ENCODE assay signal across 14 mouse cellular contexts in genomic region chr19:30687942-30688341, GRCm38 (mm10).
"Had no signal": no experiment of that assay in that cellular context is flagged by ENCODE, and none has a peak within 500 bp of the region (broad histone marks: within the 10 kb centered on the region; RNA-seq: fewer than 3 reads in every experiment).

No protein-coding gene starts in this region.

- H3K36me3 ChIP-seq: limb, embryonic 12.5 days; liver, embryonic 13.5 days; lung, embryonic 15.5 days; midbrain, embryonic 15.5 days; neural tube, embryonic 12.5 days had no signal

- H3K4me1 ChIP-seq: limb, embryonic 12.5 days; liver, embryonic 13.5 days; lung, embryonic 15.5 days; midbrain, embryonic 15.5 days; neural tube, embryonic 12.5 days had no signal

- ATAC-seq: intestine, postnatal 0 days; liver, postnatal 0 days; midbrain, embryonic 15.5 days had no signal

- H3K9ac ChIP-seq: limb, embryonic 12.5 days; liver, embryonic 13.5 days; liver, postnatal 0 days; lung, embryonic 15.5 days; midbrain, embryonic 15.5 days; neural tube, embryonic 12.5 days had no signal

- H3K27me3 ChIP-seq: limb, embryonic 12.5 days; liver, embryonic 13.5 days; lung, embryonic 15.5 days; midbrain, embryonic 15.5 days; neural tube, embryonic 12.5 days had no signal

- H3K4me2 ChIP-seq: limb, embryonic 12.5 days; liver, embryonic 13.5 days; lung, embryonic 15.5 days; midbrain, embryonic 15.5 days; neural tube, embryonic 12.5 days had no signal

- H3K4me3 ChIP-seq: limb, embryonic 12.5 days; liver, embryonic 13.5 days; lung, embryonic 15.5 days; midbrain, embryonic 15.5 days; neural tube, embryonic 12.5 days had no signal

- H3K9me3 ChIP-seq: limb, embryonic 12.5 days; liver, embryonic 13.5 days; lung, embryonic 15.5 days; midbrain, embryonic 15.5 days; neural tube, embryonic 12.5 days had no signal

- H3K27ac ChIP-seq: limb, embryonic 12.5 days; liver, embryonic 13.5 days; lung, embryonic 15.5 days; midbrain, embryonic 15.5 days; neural tube, embryonic 12.5 days; stomach, postnatal 0 days had no signal

- DNase-seq: kidney, adult 8-10 months; kidney, postnatal 10 days; kidney, postnatal 4 days; liver; liver, embryonic 13.5 days; liver, postnatal 0 days; right cerebral cortex, postnatal 14 days; thymus, postnatal 4 days had no signal
